Mouse (Mus musculus) C2C12 (cell line): ENCODE results near the gene Map3k1. TPM values are rescaled to one million over a fixed set of nuclear protein-coding genes. Genes with fewer than 3 reads are reported as not detected.
"Not testable (repeated sequence)": the region's sequence is repeated elsewhere in the genome, so short reads cannot be mapped to it uniquely, and the experiment has no call there.

Experiments
- H3K27me3 ChIP-seq: one replicate; pipeline ENCODE4 v1.6.1; 2011; ENCODE audit not compliant: control insufficient read depth, insufficient read depth, insufficient read length
- H3K36me3 ChIP-seq: one replicate; pipeline ENCODE4 v1.6.1; 2011; ENCODE audit not compliant: control insufficient read depth, insufficient read depth
- H3K4me3 ChIP-seq: one replicate; pipeline ENCODE4 v1.5.1; 2011; ENCODE audit warnings: mild to moderate bottlenecking, control low read depth; ENCODE audit not compliant: poor library complexity, insufficient read depth, severe bottlenecking
- H3K79me2 ChIP-seq: one replicate; pipeline ENCODE4 v1.6.1; 2011; ENCODE audit not compliant: control insufficient read depth, insufficient read depth
- H3K79me3 ChIP-seq: one replicate; pipeline ENCODE4 v1.6.1; 2011; ENCODE audit warnings: low read depth, control low read depth
- H3ac ChIP-seq: one replicate; pipeline ENCODE3; 2011; ENCODE audit warnings: low read depth; ENCODE audit not compliant: control insufficient read depth, insufficient read length
- CEBPB ChIP-seq: IDR thresholded peaks from one replicate; pipeline ENCODE4 v1.6.1; 2011; ENCODE audit warnings: low read depth, mild to moderate bottlenecking, control low read depth, moderate library complexity
- CTCF ChIP-seq: IDR thresholded peaks from one replicate; pipeline ENCODE4 v1.5.1; 2011; ENCODE audit not compliant: control insufficient read depth, insufficient read depth, insufficient read length
- FOSL1 ChIP-seq: IDR thresholded peaks from one replicate; pipeline ENCODE4 v1.8.0; 2011; ENCODE audit warnings: mild to moderate bottlenecking, low read length; ENCODE audit not compliant: poor library complexity, insufficient read depth, severe bottlenecking
- MAX ChIP-seq: IDR thresholded peaks from one replicate; pipeline ENCODE4 v1.6.1; 2011; ENCODE audit warnings: mild to moderate bottlenecking, control low read depth
- MYOD1 ChIP-seq: IDR thresholded peaks from one replicate; pipeline ENCODE4 v1.6.1; 2011; ENCODE audit warnings: low read depth; ENCODE audit not compliant: control insufficient read depth, insufficient read length
- MYOG ChIP-seq: IDR thresholded peaks from one replicate; pipeline ENCODE4 v1.6.1; 2011; ENCODE audit not compliant: control insufficient read depth, insufficient read length; ENCODE audit errors: extremely low read depth
- USF1 ChIP-seq: IDR thresholded peaks from one replicate; pipeline ENCODE4 v1.6.1; 2011; ENCODE audit warnings: low read depth, mild to moderate bottlenecking, control low read depth, moderate library complexity
- polyA plus RNA-seq: library from polyadenylated mRNA; unstranded; fragments of >200 nt; fragmentation: generic; extraction: Trizol; gene quantifications from one replicate; pipeline ENCODE4 v1.2.1, GENCODE M21; 2012; ENCODE audit warnings: missing spikeins

Gene Map3k1
- polyA plus RNA-seq, 1 experiment: 1.5 TPM

DNA sequence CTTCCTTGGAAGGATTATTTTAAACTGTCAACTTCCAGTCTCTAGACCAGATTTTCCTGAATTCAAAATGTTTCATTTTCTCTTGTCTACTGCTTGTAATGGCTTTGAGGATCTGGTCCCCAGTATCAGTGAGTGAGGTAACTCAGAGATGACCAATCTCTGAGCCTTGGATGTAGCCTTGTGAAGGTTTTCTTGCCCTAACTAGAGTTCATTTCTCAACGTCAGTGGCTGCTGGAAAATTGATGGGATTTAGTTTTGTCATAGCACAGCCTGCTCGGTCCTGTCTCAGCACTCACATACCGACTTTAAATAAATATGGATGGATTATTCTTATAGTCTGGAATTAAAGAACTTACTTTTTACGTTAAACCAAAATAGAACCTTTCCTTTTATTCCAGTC lies 98.3 kb downstream of the Map3k1 start:
- H3ac ChIP-seq: no peak overlapping the region
- H3K79me2 ChIP-seq: no peaks in the 10 kb centered on the region
- no peaks in the 10 kb centered on the region for H3K79me3 ChIP-seq
- no peaks in the 10 kb centered on the region for H3K27me3 ChIP-seq
- TF ChIP-seq MYOG (no peak), MYOD1 (no peak), MAX (no peak), FOSL1 (no peak), USF1 (no peak)
- H3K4me3 ChIP-seq: no peak overlapping the region
- H3K36me3 ChIP-seq: peaks cover 96% of the 10 kb centered on the region

DNA sequence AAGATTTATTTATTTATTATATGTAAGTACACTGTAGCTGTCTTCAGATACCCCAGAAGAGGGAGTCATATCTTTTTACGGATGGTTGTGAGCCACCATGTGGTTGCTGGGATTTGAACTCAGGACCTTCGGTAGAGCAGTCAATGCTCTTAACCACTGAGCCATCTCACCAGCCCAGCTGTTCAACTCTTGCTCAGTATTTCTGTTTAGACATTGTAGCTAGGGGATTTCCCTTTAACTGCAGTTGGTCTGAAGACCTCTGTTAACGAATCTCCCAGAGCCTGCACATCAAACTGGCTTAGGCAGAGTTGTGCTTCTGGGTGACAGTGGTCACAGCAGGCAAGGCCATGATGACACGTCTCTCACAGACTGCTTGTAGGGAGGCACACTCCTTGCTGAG lies 104.8 kb downstream of the Map3k1 start:
- H3K36me3 ChIP-seq: peaks cover 68% of the 10 kb centered on the region
- H3K4me3 ChIP-seq, H3ac ChIP-seq, H3K27me3 ChIP-seq, H3K79me2 ChIP-seq, H3K79me3 ChIP-seq: not testable (repeated sequence)

DNA sequence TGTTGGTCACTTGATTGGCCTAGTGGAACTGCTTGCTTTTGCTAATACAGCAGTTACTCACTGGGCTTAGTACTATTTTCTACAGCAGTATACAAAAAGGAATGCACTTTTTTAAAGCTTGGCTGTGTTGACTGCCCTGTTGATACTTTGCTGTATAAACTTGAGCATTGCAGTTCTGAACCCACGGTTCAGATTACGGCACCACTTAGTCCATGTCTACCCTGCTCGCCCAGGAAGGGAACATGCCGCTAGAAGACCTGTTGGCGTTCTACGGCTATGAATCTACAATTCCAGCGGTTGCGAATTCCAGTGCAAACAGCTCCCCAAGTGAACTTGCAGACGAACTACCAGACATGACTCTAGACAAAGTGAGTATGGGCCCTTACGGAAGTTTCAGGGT lies 105.4 kb downstream of the Map3k1 start:
- Histone ChIP-seq H3K36me3 (peaks cover 63% of the 10 kb centered on the region), H3K27me3 (no peaks in the 10 kb centered on the region)
- TF ChIP-seq MYOD1 (no peak), USF1 (no peak), FOSL1 (no peak), MAX (no peak), CTCF (no peak), CEBPB (no peak), MYOG (no peak)

More for the DNA sequence above, 105.4 kb downstream of the Map3k1 start:
- Histone ChIP-seq H3K79me2 (no peaks in the 10 kb centered on the region), H3K79me3 (no peaks in the 10 kb centered on the region), H3ac (no peak overlapping the region), H3K4me3 (no peak overlapping the region)

Other genes with a start within 250 kb of the Map3k1 start
- gene Gm10198, start 216.2 kb downstream of the Map3k1 start, polyA plus RNA-seq: not detected
- gene Mier3, start 128.0 kb downstream of the Map3k1 start, polyA plus RNA-seq: 2.8 TPM